Mouse (Mus musculus): Measurements from ENCODE around the gene Jdp2.

GRCm38 (mm10) chr12:85600637-85601036 lies 1.8 kb downstream of the Jdp2 start:
- no peak for TF ChIP-seq CTCF (IDR thresholded peaks at IDR 0.05; ENCODE audit: low read depth, low read length)
- TF ChIP-seq POLR2A (IDR thresholded peaks at IDR 0.05; ENCODE audit: extremely low read depth, insufficient read depth, low read length), result no peak

All from liver, adult 2 months (tissue).